Mouse (Mus musculus): ENCODE data around the gene Hexim1. TPM values are rescaled to one million over a fixed set of nuclear protein-coding genes. Genes with fewer than 3 reads are reported as not detected.
A peak's percentile ranks its signal among the peaks of the same experiment; 100 is the strongest.

Hexim1 gene
- total and polyA plus RNA-seq, 3 experiments = 20.2 to 51.8 (median 25.9) TPM

GRCm38 (mm10) chr11:103120315-103120714 is 4.3 kb downstream of the Hexim1 start:
- Histone ChIP-seq H3K4me2 (ENCODE audit: insufficient read depth, low read depth, poor library complexity, severe bottlenecking) (no peak overlapping the region), H3K27me3 (replicated peaks) (no peaks in the 10 kb centered on the region), H3K9ac (ENCODE audit: insufficient read depth, low read depth) (no peak overlapping the region), H3K9me3 (replicated peaks; ENCODE audit: low read length) (no peaks in the 10 kb centered on the region), H3K4me3 (replicated peaks in 1 of 3; ENCODE audit: low read depth in 2 of 3, low read length in 2 of 3, poor library complexity in 1 of 3) (no peak overlapping the region), H3K4me1 (ENCODE audit: control insufficient read depth in 1 of 2, insufficient read depth in 2 of 2) (peaks cover 0 to 14% of the 10 kb centered on the region in 2 experiments; a peak in 2 of 4 replicates), H3K36me3 (replicated peaks in 1 of 2; ENCODE audit: control insufficient read depth in 1 of 2, insufficient read depth in 1 of 2, low read length in 1 of 2) (peaks cover 0 to 3% of the 10 kb centered on the region in 2 experiments), H3K27ac (ENCODE audit: insufficient read depth, low read depth) (no peak overlapping the region), H3K79me2 (replicated peaks; ENCODE audit: control insufficient read depth, extremely low read depth, insufficient read depth, poor library complexity, severe bottlenecking) (peaks cover 22% of the 10 kb centered on the region)
- dilution Hi-C loops (cut with MboI; ENCODE audit: extremely low pct_ligation_motif_present, extremely low pct_unique_long_range_greater_than_20kb, low sequenced_read_pairs) = no loop called here
- in situ Hi-C loops (cut with MboI; ENCODE audit: low pct_ligation_motif_present, low pct_unique_long_range_greater_than_20kb, low sequenced_read_pairs) = no loop called here
- DNase-seq (ENCODE audit: extremely low read depth) = no peak
- TF ChIP-seq ZKSCAN1 (IDR thresholded peaks at IDR 0.05; ENCODE audit: borderline replicate concordance, low read depth, low read length) (no peak), JUN (IDR thresholded peaks at IDR 0.05; ENCODE audit: insufficient read depth, low read depth, low read length) (no peak), POLR2AphosphoS2 (IDR thresholded peaks at IDR 0.05; ENCODE audit: low read depth, low read length) (no peak), KAT2A (IDR thresholded peaks at IDR 0.05; ENCODE audit: insufficient replicate concordance, low read length) (no peak), GABPA (IDR thresholded peaks at IDR 0.05; ENCODE audit: insufficient replicate concordance, low read depth, low read length) (no peak), NELFE (IDR thresholded peaks at IDR 0.05; ENCODE audit: low read depth, low read length) (no peak), ETS1 (conservative IDR thresholded peaks at IDR 0.05; ENCODE audit: low read depth, low read length) (no peak), ZMIZ1 (IDR thresholded peaks at IDR 0.05; ENCODE audit: low read depth, low read length) (no peak), JUND (conservative IDR thresholded peaks at IDR 0.05; ENCODE audit: low read depth, low read length) (no peak), BHLHE40 (IDR thresholded peaks at IDR 0.05; ENCODE audit: low read depth, low read length) (no peak), CHD2 (IDR thresholded peaks at IDR 0.05; ENCODE audit: low read length) (no peak)

- H3K4me2 ChIP-seq (ENCODE audit: insufficient read depth, low read depth, poor library complexity, severe bottlenecking) = peak within 1 kb of the TSS; percentile 86
- H3K79me2 ChIP-seq (replicated peaks; ENCODE audit: control insufficient read depth, extremely low read depth, insufficient read depth, poor library complexity, severe bottlenecking) = peaks cover 37% of the 10 kb centered on the region
- H3K9ac ChIP-seq (ENCODE audit: insufficient read depth, low read depth) = peak within 1 kb of the TSS; percentile 99
- H3K9me3 ChIP-seq (replicated peaks; ENCODE audit: low read length) = no peaks in the 10 kb centered on the region
- peak within 1 kb of the TSS; percentile 84 to 93 (median 89) for H3K4me3 ChIP-seq (replicated peaks in 1 of 3; ENCODE audit: low read depth in 2 of 3, low read length in 2 of 3, poor library complexity in 1 of 3)
- peaks cover 6 to 47% of the 10 kb centered on the region in 2 experiments for H3K4me1 ChIP-seq (ENCODE audit: control insufficient read depth in 1 of 2, insufficient read depth in 2 of 2)
- in situ Hi-C loops (cut with MboI; ENCODE audit: low pct_ligation_motif_present, low pct_unique_long_range_greater_than_20kb, low sequenced_read_pairs) (no loop called here), dilution Hi-C loops (cut with MboI; ENCODE audit: extremely low pct_ligation_motif_present, extremely low pct_unique_long_range_greater_than_20kb, low sequenced_read_pairs) (no loop called here)
- H3K27ac ChIP-seq (ENCODE audit: insufficient read depth, low read depth) = peak within 1 kb of the TSS; percentile 84
- H3K27me3 ChIP-seq (replicated peaks) = no peaks in the 10 kb centered on the region
- peaks cover 6 to 43% of the 10 kb centered on the region in 2 experiments for H3K36me3 ChIP-seq (replicated peaks in 1 of 2; ENCODE audit: control insufficient read depth in 1 of 2, insufficient read depth in 1 of 2, low read length in 1 of 2)
- peak; percentile 83 for DNase-seq (ENCODE audit: extremely low read depth)
- peak; percentile 49 for TF ChIP-seq ETS1 (conservative IDR thresholded peaks at IDR 0.05; ENCODE audit: low read depth, low read length)
- TF ChIP-seq CTCF (conservative IDR thresholded peaks at IDR 0.05 in 1 of 2, IDR thresholded peaks at IDR 0.05 in 1 of 2; ENCODE audit: low read depth in 2 of 2, low read length in 2 of 2) = 0 out of 4 replicates have a peak, but pooled peaks of 1 of the 2 experiments have one; percentile 7
- peak; percentile 73 for TF ChIP-seq POLR2A (IDR thresholded peaks at IDR 0.05; ENCODE audit: low read depth, low read length)
- TF ChIP-seq E2F4 (IDR thresholded peaks at IDR 0.05; ENCODE audit: insufficient replicate concordance, low read depth, low read length) = no peak
- no peak for TF ChIP-seq USF1 (IDR thresholded peaks at IDR 0.05; ENCODE audit: low read depth, low read length)
- peak; percentile 89 for TF ChIP-seq MAX (IDR thresholded peaks at IDR 0.05; ENCODE audit: low read length)
- no peak for TF ChIP-seq PAX5 (IDR thresholded peaks at IDR 0.05; ENCODE audit: low read length)
- peak; percentile 79 for TF ChIP-seq NELFE (IDR thresholded peaks at IDR 0.05; ENCODE audit: low read depth, low read length)
- TF ChIP-seq ELF1 (IDR thresholded peaks at IDR 0.05; ENCODE audit: low read depth, low read length) = no peak
- TF ChIP-seq CHD1 (IDR thresholded peaks at IDR 0.05; ENCODE audit: low read depth, low read length) = peak; percentile 59; the same call in 1 of the 2 replicates
- peak; percentile 70 for TF ChIP-seq MAZ (IDR thresholded peaks at IDR 0.05; ENCODE audit: low read depth, low read length)
- TF ChIP-seq ZNF384 (IDR thresholded peaks at IDR 0.05; ENCODE audit: low read depth, low read length) = peak; percentile 73
- TF ChIP-seq USF2 (conservative IDR thresholded peaks at IDR 0.05; ENCODE audit: low read depth, low read length) = no peak
- peak; percentile 96 for TF ChIP-seq MYC (IDR thresholded peaks at IDR 0.05; ENCODE audit: low read depth, low read length)
- TF ChIP-seq HCFC1 (IDR thresholded peaks at IDR 0.05; ENCODE audit: low read depth, low read length) = peak; percentile 56; the same call in 1 of the 2 replicates
- peak; percentile 19; the same call in 1 of the 2 replicates for TF ChIP-seq JUN (IDR thresholded peaks at IDR 0.05; ENCODE audit: insufficient read depth, low read depth, low read length)
- no peak; the same call in 1 of the 2 replicates for TF ChIP-seq POLR2AphosphoS2 (IDR thresholded peaks at IDR 0.05; ENCODE audit: low read depth, low read length)
- no peak; the same call in 1 of the 2 replicates for TF ChIP-seq TBP (conservative IDR thresholded peaks at IDR 0.05; ENCODE audit: low read depth, low read length)
- no peak for TF ChIP-seq GABPA (IDR thresholded peaks at IDR 0.05; ENCODE audit: insufficient replicate concordance, low read depth, low read length)
- no peak for TF ChIP-seq MAFK (IDR thresholded peaks at IDR 0.05; ENCODE audit: insufficient replicate concordance, low read length)
- no peak; the same call in 1 of the 2 replicates for TF ChIP-seq UBTF (IDR thresholded peaks at IDR 0.05; ENCODE audit: low read depth, low read length)
- TF ChIP-seq TCF12 (IDR thresholded peaks at IDR 0.05; ENCODE audit: low read depth, low read length) = peak; percentile 71
- no peak; the same call in 1 of the 2 replicates for TF ChIP-seq SMC3 (IDR thresholded peaks at IDR 0.05; ENCODE audit: low read depth, low read length)
- peak; percentile 75; the same call in 1 of the 2 replicates for TF ChIP-seq MXI1 (IDR thresholded peaks at IDR 0.05; ENCODE audit: low read depth, low read length)
Observed at GRCm38 (mm10) chr11:103131701-103132575, 15.9 kb downstream of the Hexim1 start, which contains the start of gene Hexim2. TSS of gene Hexim2 (plus strand) at chr11:103132429.

All from CH12.LX (cell line).